Mouse (Mus musculus) MEL (cell line): Measurements from ENCODE around the gene Nt5c2.

Experiments used
- CTCF ChIP-seq, 3 experiments: IDR thresholded peaks in 2 of 3; conservative IDR thresholded peaks in 1 of 3; 2 replicates each; pipeline ENCODE4 v1.5.1; 2011 to 2012; ENCODE audit warnings: low read length in 3 of 3, low read depth in 2 of 3, mild to moderate bottlenecking in 2 of 3, improper control_type of control experiment in 1 of 3, inconsistent platforms in 1 of 3, mixed read lengths in 1 of 3, moderate library complexity in 1 of 3; ENCODE audit not compliant: control insufficient read depth in 1 of 3, insufficient read depth in 1 of 3, poor library complexity in 1 of 3, severe bottlenecking in 1 of 3
- EP300 ChIP-seq, 2 experiments: IDR thresholded peaks; 2 replicates each; pipeline ENCODE4 v1.6.1; 2011; ENCODE audit warnings: improper control_type of control experiment in 2 of 2, low read length in 2 of 2, low read depth in 1 of 2, mild to moderate bottlenecking in 1 of 2
- GATA1 ChIP-seq: IDR thresholded peaks from 2 replicates; pipeline ENCODE4 v1.6.1; 2011; ENCODE audit warnings: low read depth, low read length, improper control_type of control experiment

GRCm38 (mm10) chr19:47014447-47015381 lies at the start of gene Nt5c2, which contains the start of gene Ina:
- TF ChIP-seq GATA1 (no peak), EP300 (IDR thresholded peaks at IDR 0.05; ENCODE audit: low read depth in 1 of 2, low read length in 2 of 2) (no peak), CTCF (IDR thresholded peaks at IDR 0.05 in 2 of 3, conservative IDR thresholded peaks at IDR 0.05 in 1 of 3; ENCODE audit: control insufficient read depth in 1 of 3, insufficient read depth in 1 of 3, low read depth in 2 of 3, low read length in 3 of 3, poor library complexity in 1 of 3, severe bottlenecking in 1 of 3) (no peak)
